Mouse (Mus musculus): Measurements from ENCODE around the gene Lsamp. TPM values are rescaled to one million over a fixed set of nuclear protein-coding genes. Genes with fewer than 3 reads are reported as not detected.

The Lsamp gene
- total RNA-seq (2022) = 10 to 100 TPM in 2 of 4 experiments, 1 to 10 TPM in 2; 9.0 to 20.8 (median 14.2) TPM

GRCm38 (mm10) chr16:39984205-39984634 is at the start of gene Lsamp:
TSS of gene Lsamp (plus strand) at chr16:39984361.
- DNase-seq = peak; percentile 34

- DNase-seq = no peak
Measured at GRCm38 (mm10) chr16:39957686-39958085, 26.5 kb upstream of the Lsamp start.

- DNase-seq = no peak
Measured at GRCm38 (mm10) chr16:39972712-39973111, 11.4 kb upstream of the Lsamp start.

- no peak for DNase-seq
Measured at GRCm38 (mm10) chr16:39984635-39985291, 602 bp downstream of the Lsamp start.

- DNase-seq = no peak
Measured at GRCm38 (mm10) chr16:39988466-39988865, 4.3 kb downstream of the Lsamp start.

- no peak for DNase-seq
Measured at GRCm38 (mm10) chr16:39994821-39995220, 10.7 kb downstream of the Lsamp start.

GRCm38 (mm10) chr16:40008800-40009199 is 24.6 kb downstream of the Lsamp start:
- no peak for DNase-seq

- DNase-seq = no peak
Measured at GRCm38 (mm10) chr16:40011106-40011505, 26.9 kb downstream of the Lsamp start.

GRCm38 (mm10) chr16:40022611-40023010 is 38.5 kb downstream of the Lsamp start:
- DNase-seq = no peak

- DNase-seq = no peak
Measured at GRCm38 (mm10) chr16:40036719-40037118, 52.6 kb downstream of the Lsamp start.

- no peak for DNase-seq
Measured at GRCm38 (mm10) chr16:40059546-40059945, 75.4 kb downstream of the Lsamp start.

GRCm38 (mm10) chr16:40059968-40060367 is 75.8 kb downstream of the Lsamp start:
- no peak for DNase-seq

- no peak for DNase-seq
Measured at GRCm38 (mm10) chr16:40060491-40060890, 76.3 kb downstream of the Lsamp start.

- DNase-seq = no peak
Measured at GRCm38 (mm10) chr16:40075556-40075955, 91.4 kb downstream of the Lsamp start.

GRCm38 (mm10) chr16:40080224-40080623 is 96.1 kb downstream of the Lsamp start:
- no peak for DNase-seq

- DNase-seq = no peak
Measured at GRCm38 (mm10) chr16:40104329-40104728, 120.2 kb downstream of the Lsamp start.

- no peak for DNase-seq
Measured at GRCm38 (mm10) chr16:40182918-40183317, 198.8 kb downstream of the Lsamp start.

- DNase-seq = no peak
Measured at GRCm38 (mm10) chr16:40187987-40188590, 203.9 kb downstream of the Lsamp start.

GRCm38 (mm10) chr16:40194401-40194800 is 210.2 kb downstream of the Lsamp start:
- DNase-seq = peak; percentile 31

GRCm38 (mm10) chr16:40194839-40195238 is 210.7 kb downstream of the Lsamp start:
- no peak for DNase-seq

- DNase-seq = no peak
Measured at GRCm38 (mm10) chr16:40228627-40229026, 244.5 kb downstream of the Lsamp start.

- DNase-seq = no peak
Measured at GRCm38 (mm10) chr16:40233066-40233465, 248.9 kb downstream of the Lsamp start.

GRCm38 (mm10) chr16:40234151-40234895 is 250.2 kb downstream of the Lsamp start:
- no peak for DNase-seq

GRCm38 (mm10) chr16:40271859-40272258 is 287.7 kb downstream of the Lsamp start:
- DNase-seq = no peak
